Mouse (Mus musculus) adrenal gland, adult 8-10 months (tissue): ENCODE measurements around the gene Rtkn. TPM values are rescaled to one million over a fixed set of nuclear protein-coding genes. Genes with fewer than 3 reads are reported as not detected.
A peak's percentile ranks its signal among the peaks of the same experiment; 100 is the strongest.

ENCODE experiments used
- DNase-seq: peaks from one replicate; pipeline ENCODE4 v3.0.0; 2022
- total RNA-seq, 4 experiments: library from RNA; stranded (reverse); gene quantifications; 2 replicates each; pipeline ENCODE4 v1.2.4; 2022

Rtkn gene
- total RNA-seq, 4 experiments from 2014 or later = 16.4 to 34.0 (median 19.9) TPM

DNA sequence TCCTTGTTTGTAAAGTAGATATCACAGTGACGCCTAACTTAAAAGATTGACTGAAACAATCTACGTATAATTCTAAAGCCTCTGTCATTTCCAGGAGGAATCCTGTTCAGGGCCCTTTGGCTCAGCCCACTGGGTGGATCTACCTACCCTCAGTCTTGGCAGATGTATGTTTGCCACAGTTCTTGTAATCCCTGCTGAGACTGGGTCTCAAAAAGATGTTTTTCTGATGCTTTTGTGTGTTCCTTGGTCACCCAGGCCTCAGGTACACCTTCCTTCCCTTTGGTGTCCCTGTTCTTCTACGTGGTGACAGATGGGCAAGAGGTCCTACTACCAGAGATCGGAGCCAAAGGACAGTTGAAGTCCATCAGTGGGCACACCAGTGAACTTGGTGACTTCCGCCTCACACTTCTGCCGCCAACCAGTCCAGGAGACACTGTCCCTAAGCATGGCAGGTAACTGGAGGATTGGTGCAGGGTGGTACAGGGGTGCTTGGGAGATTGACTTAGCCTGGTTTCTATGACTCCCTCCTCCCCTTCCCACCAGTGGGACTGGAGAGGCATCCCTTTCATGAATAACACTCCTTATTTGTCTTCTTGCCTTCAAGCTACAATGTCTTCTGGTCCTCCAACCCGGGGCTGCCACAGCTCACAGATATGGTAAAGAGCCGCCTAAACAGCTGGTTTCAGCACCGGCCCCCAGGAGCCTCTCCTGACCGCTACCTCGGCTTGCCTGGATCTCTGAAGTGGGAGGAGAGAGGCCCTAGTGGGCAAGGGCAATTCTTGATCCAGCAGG, 18.7 kb upstream of the Rtkn start:
- DNase-seq = no peak

DNA sequence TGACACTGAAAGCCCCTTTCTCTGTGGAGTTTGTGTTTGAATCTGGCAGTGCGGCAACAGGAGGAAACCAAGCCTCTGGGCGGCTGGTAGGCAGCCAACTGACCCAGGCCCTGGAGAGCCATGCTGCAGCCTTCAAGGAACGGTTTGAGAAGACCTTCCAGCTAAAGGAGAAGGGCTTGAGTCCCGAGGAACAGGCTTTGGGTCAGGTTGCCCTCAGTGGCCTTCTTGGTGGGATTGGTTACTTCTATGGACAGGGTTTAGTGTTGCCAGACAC, 18.2 kb upstream of the Rtkn start:
- no peak for DNase-seq

- peak; percentile 58 for DNase-seq
These were observed 17.6 kb upstream of the Rtkn start for GRCm38 (mm10) chr6:83117616-83118015.

GRCm38 (mm10) chr6:83118369-83118768, 16.9 kb upstream of the Rtkn start:
- no peak for DNase-seq

GRCm38 (mm10) chr6:83118825-83119733, 16.2 kb upstream of the Rtkn start:
- DNase-seq = no peak

GRCm38 (mm10) chr6:83119734-83120051, 15.6 kb upstream of the Rtkn start:
- no peak for DNase-seq

DNA sequence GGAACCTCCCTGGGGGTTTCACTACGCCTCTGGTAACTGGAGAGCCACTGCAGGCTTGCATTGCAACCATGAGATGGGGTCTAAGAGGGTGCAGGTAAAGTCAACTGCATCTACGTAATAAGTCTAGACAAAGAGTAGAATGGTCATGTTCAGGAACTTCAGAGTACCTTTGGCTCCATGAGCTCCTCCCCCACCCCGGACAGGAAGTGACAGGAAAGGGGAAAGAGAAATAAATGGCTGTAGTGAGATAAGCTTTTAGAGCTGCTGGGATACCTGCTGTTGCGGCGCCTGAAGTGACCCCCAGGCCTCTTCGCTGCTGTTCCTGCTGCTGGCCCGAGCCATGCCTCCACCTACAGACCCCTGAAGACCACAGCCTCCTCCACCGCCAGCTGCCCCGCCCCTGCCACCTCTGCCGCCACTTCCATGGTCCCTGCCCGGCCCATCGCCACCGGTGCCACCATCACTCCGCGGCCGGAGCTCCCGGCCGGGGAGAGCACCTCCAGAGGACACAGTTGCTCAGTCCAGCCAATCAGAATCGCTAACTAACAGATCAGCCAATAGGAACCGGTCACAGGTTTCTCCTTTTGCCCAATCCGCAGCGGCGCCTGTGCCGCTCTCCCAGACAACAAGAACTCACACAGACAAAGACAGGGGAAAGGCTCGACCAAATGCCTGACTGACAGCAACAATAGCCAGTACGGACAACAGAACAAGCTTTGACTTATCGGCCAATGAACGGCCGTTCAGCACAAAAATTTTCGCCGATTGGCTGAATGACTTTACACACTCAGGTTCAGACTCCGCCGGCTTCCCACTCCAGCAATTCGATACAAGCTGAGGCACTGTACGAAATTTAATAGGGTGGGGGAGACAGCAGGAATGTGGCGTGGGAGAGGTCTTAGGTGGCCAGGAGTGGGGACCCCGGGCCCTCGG, 14.1 kb upstream of the Rtkn start, which contains the start of gene Wbp1:
Gene Wbp1, minus strand, starts transcription at position 630 of the 933 bp plus-strand sequence.
- peak; percentile 98 for DNase-seq

GRCm38 (mm10) chr6:83121863-83122710, 13.2 kb upstream of the Rtkn start:
- DNase-seq = no peak

GRCm38 (mm10) chr6:83122961-83123360, 12.3 kb upstream of the Rtkn start:
- DNase-seq = no peak

DNA sequence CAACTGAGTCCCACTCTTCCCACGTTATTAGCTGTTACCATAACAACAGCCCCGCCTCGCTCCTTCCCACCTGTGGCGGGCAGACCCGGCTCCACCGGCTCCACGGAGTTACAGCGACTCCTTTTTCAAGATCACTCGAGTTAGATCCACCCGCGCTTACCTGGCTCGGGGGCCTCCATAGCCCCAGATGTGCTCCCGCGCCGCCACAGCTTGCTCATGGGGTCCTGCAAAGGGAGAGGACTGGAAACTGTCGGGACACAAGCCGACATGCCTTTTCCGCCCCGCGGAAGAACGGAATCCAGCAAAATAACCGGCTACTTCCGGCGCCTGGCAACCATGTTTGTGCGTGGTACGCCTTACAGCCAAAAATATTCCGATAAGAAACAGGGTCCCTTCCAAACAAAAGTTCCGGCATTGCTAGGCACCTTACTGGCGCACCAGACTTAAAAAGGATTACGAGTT, 10.4 kb upstream of the Rtkn start:
- peak; percentile 90 for DNase-seq

- DNase-seq = no peak
These were observed 9.9 kb upstream of the Rtkn start, which contains the start of gene Ino80b for GRCm38 (mm10) chr6:83125331-83125730. Ino80b (minus strand) TSS chr6:83125431.

DNA sequence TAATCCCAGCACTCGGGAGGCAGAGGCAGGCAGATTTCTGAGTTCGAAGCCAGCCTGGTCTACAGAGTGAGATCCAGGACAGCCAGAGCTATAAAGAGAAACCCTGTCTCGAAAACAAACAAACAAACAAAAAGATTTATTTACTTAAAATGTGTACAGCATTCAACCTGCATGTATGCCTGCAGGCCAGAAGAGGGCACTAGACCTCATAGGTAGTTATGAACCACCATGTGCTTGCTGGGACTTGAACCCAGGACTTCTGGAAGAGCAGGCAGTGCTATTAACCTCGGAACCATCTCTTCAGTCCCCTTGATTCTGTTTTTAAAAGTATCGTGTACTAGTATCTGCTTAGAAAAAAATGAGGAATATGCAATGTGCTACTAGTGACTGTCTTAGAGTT, 7.8 kb upstream of the Rtkn start:
- no peak for DNase-seq

GRCm38 (mm10) chr6:83131469-83132034, 3.7 kb upstream of the Rtkn start:
- no peak for DNase-seq

DNA sequence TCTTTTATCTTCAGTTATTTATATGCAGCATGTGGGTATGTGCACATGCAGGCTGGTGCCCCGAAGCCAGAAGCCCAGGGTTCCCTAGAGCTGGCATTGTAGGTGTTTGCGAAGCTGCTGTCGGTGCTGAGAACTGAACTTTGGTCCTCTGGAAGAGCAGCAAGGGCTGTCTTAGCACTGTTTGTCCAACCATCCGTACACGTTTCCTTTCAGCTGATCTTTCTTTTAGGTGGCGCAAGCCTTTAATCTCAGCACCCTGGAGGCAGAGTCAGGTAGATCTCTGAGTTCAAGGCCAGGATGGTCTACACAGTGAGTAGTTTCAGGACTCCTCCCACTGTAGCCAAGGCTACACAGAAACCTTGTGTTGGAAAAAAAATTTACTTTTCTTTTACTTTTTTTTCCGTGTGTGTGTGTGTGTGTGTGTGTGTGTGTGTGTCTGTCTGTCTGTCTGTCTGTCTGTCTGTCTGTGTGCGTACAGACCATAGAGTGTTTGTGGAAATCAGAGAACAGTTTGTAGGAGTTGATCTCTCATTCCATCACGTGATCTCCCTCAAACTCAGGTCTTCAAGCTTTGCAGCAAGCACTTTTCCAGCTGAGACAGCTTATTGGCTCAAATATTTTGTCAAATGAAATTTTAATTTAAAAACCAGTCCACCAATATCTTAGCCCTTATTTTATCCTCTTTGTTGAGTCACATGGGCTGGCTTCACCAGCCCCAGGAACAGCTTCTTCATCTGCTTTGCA, 2.9 kb upstream of the Rtkn start:
- DNase-seq = no peak

DNA sequence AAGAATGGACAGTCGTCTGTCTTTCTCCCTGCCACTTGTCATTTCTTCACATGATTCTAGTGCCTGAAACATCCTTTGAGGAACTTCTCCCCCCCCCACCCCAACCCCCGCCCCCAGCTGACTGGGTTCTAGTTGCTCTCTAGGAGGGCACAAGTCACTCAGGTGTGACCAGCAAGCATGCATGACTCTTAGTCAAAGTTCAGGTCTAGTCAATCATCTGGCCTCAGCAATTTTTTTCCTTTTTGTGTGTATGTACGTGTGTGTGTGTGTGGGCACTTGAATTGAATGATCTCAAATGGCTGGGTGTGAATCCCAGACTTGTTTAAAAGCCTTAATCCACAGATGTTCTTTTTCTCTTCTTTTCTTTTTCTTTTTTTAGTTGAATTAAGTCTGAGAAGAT, 1.0 kb upstream of the Rtkn start:
- no peak for DNase-seq

- DNase-seq = no peak
These were observed 403 bp downstream of the Rtkn start for GRCm38 (mm10) chr6:83135571-83136161.

GRCm38 (mm10) chr6:83136291-83136880, 1.1 kb downstream of the Rtkn start:
- DNase-seq = no peak

GRCm38 (mm10) chr6:83136881-83137575, 1.8 kb downstream of the Rtkn start:
- no peak for DNase-seq

DNA sequence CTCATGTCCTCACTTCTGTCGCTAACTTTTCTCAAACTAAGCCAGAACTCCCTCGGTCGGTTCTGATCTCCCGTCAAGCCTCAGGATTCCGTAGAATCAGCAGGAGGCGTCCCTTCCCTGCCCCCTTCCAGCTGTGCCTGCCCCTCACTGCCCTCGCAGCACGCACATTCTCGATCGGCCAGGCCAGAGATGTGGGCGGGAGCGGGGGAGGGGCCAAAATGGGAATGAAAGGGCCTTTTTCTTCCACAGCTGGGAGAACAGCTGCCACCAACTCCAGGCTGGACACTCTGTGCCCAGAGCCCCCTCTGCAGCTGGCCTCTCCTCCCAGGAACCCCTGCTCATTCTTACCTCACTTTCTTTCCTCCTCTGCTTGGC, 2.3 kb downstream of the Rtkn start:
- peak; percentile 86 for DNase-seq
